Mouse (Mus musculus) naive thymus-derived CD4-positive, alpha-beta T cell, adult 5 months (primary cell): ENCODE measurements around the gene Ces1e. TPM values are rescaled to one million over a fixed set of nuclear protein-coding genes. Genes with fewer than 3 reads are reported as not detected.

Source experiments
- polyA plus RNA-seq: library from polyadenylated mRNA; unstranded; fragments of 100-300 nt; shearing (Covaris generic); gene quantifications from one replicate; pipeline ENCODE4 v1.2.1, GENCODE M21; 2017

Ces1e gene
- polyA plus RNA-seq, result not detected

GRCm38 (mm10) chr8:93229446-93229845, at the start of gene Ces1e:
Gene Ces1e (minus strand): TSS chr8:93229619.

GRCm38 (mm10) chr8:93197685-93198525, 31.5 kb downstream of the Ces1e start, which contains the start of gene Ces1d:
Gene Ces1d (minus strand): TSS chr8:93197838.

Other genes with a start within 250 kb of the Ces1e start
- not detected for gene Ces1a, start 181.4 kb downstream of the Ces1e start, polyA plus RNA-seq
- not detected for gene Ces1b, start 149.6 kb downstream of the Ces1e start, polyA plus RNA-seq
- gene Ces1c, start 98.3 kb downstream of the Ces1e start, polyA plus RNA-seq, result not detected
- gene Ces1d, start 31.8 kb downstream of the Ces1e start, polyA plus RNA-seq, result not detected
- gene Ces1f, start 50.1 kb upstream of the Ces1e start, polyA plus RNA-seq, result not detected
- gene Ces1g, start 107.7 kb upstream of the Ces1e start, polyA plus RNA-seq, result not detected
- gene Ces1h, start 150.1 kb upstream of the Ces1e start, polyA plus RNA-seq, result not detected